Mouse (Mus musculus) regulatory T cell (primary cell): ENCODE results near the gene Trp53tg5.

Experiments used
- in situ Hi-C: fragments of 300-600 bp; cut with MboI, MseI; formaldehyde crosslinking; loops from one replicate; pipeline ENCODE4 v1.15.1; 2025; ENCODE audit warnings: high pct_unique_total_duplicates

Gene Trp53tg5

GRCm38 (mm10) chr2:164473624-164474023, at the start of gene Trp53tg5:
Gene Trp53tg5 (minus strand): TSS chr2:164473724.
- in situ Hi-C loops = no loop called here

DNA sequence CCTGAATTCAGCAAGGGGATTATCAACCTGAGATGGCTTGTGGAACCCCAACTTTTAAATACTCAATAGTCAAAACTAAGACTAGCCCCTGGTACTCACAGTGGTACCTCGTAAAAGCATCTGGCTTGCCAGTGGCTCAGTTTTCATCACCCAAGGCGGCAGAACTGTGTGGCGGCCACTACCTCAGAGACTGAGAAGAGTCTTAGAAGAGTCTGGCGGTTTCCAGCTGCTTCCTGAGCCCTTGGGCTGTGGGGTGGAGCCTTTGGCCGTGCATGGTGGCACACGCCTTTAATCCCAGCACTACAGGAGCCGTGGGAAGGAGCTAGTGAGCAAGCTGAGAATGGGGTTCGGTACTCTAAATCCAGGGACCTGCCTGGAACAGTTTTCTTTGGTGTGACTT, 48.8 kb upstream of the Trp53tg5 start:
- in situ Hi-C loops = no loop called here

GRCm38 (mm10) chr2:164521841-164522240, 48.3 kb upstream of the Trp53tg5 start:
- in situ Hi-C loops = no loop called here

- in situ Hi-C loops = no loop called here
Observed at GRCm38 (mm10) chr2:164520782-164521181, 47.3 kb upstream of the Trp53tg5 start.

DNA sequence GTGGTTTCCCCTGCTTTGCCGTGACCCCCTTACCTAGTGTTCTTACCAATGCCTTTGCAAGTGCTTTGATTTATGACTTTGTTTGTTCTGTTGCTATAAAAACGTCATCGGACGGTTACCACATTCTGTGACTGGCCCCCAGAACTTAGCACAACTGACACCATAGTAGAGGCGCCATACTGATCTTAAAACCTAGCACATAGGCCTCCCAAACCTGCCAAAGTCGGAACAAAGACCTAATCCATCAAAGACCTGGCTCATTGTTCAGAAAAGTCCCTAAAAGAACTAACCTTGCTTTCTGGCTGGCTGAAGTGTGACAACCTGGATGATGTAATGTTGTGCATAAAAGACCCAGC, 45.6 kb upstream of the Trp53tg5 start:
- in situ Hi-C loops = no loop called here

- in situ Hi-C loops = no loop called here
Observed at GRCm38 (mm10) chr2:164518266-164519170, 45.0 kb upstream of the Trp53tg5 start.

- in situ Hi-C loops = no loop called here
Observed at GRCm38 (mm10) chr2:164517485-164518221, 44.1 kb upstream of the Trp53tg5 start.

DNA sequence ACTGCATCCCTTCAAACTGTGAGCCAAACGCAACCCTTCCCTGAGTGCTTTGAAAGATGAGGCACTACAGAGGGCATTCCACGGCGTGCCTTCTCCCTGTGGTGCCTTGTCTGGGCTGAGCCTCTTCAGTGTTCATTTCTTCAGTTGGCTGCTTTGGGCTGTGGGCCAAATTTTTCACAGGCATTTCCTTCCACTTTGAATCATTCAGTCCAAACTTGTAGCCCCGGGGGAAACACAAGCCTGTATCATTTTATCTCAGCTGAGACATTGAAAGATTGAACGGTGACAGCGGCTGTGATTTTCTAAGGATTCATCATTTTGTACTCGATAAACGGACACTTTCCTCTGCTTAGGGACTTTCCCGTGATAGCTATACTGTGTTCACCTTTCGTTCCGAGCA, 43.1 kb upstream of the Trp53tg5 start:
- in situ Hi-C loops = no loop called here

DNA sequence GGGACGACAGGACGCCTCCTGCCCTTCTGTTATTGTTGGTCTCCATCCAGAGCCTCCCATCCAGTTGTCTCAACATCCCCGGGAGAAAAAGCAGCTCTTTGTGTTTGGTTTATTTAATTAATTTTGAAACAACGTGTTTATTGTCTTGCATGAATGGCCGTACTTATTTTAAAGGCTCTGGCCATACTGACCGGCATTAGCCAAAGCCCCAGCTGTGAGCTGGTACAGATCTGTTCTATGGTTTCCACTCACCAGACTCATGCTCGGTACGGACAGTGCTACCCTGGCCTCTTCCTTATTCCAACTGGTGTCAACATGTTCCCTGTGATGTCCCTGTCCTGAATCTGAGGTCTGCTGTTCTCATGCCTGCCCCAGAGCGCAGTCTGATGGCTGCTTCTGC, 42.4 kb upstream of the Trp53tg5 start:
- in situ Hi-C loops = no loop called here

- in situ Hi-C loops = no loop called here
Observed at GRCm38 (mm10) chr2:164514916-164515315, 41.4 kb upstream of the Trp53tg5 start.

DNA sequence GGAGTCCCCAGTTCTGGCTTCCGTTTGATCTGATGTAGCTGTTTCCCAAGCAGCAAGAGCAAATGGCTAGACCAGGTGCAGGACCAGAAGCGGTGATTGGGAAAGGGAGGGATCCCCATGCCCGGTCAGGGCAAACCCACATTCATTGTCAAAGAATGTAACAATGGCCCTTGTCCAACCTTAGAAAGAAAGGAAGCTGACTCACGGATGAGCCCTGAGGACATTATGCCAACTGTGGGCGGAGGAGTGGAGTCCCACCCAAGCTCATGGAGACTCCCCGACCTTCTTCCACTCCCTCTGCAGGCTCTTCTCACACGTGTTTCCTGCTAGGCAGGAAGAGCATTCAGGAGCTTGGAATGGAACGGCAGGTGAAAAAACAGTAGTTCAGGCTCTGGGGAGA, 39.9 kb upstream of the Trp53tg5 start:
- in situ Hi-C loops = no loop called here

DNA sequence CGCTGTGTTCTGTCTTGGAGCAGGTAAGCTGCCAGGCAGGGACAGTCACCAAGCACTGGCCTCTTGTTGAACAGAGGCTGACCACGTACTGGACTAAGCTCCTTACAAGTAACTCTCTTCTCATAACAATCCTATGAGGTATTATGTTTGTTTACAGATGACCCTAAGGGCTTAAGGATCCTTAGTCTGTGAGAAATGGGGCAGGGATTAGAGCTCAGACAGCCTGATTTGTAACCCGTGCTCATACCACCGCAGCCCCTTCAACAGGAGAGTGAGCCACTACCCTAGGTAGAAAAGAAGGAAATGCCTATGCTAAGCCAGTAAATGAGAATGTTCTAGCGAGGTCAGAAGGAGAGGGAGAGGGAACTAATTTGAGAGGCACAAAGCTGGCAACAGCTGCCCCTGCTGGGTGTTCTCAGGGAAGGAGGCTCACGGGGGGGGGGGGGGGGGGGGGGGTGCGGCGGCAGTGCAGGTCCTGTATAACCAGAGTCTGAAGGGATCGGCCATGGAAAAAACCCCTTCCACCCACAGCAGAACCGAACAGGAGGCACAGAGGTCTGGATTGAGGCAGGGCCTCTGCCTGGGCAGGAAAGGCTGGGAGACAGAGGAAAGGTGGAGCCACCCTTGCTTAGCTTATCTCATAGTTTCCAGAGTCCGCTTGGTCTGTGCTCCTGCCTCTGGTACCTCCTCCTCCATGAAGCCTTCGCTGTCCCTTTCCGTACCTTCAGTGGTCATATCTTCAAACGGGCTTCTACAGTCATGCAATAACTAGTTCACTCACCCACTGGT, 38.8 kb upstream of the Trp53tg5 start:
- in situ Hi-C loops = no loop called here

- in situ Hi-C loops = no loop called here
Observed at GRCm38 (mm10) chr2:164510621-164511190, 37.2 kb upstream of the Trp53tg5 start.

DNA sequence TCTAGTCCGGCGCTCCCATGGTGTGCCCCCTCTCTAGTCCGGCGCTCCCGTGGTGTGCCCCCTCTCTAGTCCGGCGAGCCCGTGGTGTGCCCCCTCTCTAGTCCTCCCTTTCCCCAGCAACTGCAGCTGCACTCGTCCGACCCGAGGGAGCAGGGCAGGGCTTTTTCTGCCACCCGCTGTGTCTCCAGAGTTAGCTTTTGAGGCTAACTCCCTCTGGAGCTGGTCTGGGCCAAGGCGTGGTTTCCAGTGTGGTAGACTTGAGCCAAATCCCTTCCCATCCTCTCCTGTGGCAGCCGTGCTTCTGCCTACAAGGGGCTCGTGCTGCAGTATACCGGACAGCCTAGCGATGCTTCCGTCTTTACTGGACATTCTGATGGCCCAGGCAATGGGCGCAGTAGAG, 34.3 kb upstream of the Trp53tg5 start:
- in situ Hi-C loops = no loop called here

DNA sequence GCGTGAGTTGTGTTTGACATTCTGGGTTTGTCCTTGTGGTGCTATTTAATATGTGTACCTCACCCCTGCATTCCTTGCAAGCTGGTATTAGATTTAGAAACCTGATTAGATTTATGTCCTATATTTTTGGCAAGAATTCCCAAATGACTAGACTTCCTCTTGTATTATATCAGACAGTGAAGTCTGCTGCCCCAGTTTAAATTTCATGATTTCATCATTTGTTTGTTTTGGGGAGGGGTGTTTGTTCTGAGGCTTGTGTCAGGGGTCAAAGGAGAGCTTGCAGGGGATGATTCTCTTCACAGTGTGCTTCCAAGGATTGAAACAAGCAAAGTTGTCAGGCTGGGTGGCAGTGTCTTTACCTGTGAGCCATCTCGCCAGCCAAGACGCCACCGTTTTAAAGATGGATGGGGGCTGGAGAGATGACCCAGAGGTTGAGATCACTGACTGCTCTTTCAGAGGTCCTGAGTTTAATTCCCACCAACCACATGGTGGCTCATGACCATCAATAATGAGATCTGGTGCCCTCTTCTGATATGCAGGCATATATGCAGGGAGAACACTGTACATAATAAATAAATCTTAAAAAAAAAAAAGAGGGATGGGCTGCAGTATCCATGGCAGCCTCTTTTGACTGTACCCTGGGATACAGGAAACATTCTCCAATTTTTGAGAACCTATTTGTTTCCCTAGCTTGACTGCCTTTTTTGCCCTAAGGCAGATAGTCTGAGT, 32.3 kb upstream of the Trp53tg5 start:
- in situ Hi-C loops = no loop called here

DNA sequence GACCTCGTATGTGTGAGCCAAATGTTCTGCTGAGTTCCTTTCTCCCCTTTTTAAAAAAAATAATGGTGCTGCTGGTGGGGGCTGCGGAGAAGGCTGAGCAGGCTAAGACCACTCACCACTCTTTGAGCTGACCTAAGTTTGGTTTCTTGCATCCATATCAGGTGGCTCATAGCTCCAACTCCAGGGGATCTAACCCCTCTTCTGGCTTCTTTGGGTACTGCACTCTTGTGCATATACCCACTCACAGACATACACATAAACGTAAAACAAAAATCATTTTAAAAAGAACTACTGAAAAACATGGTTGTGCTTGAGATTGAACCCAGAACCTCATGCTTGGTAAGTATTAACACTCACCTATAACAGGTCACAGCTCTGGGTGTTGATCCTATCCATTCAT, 31.4 kb upstream of the Trp53tg5 start:
- in situ Hi-C loops = no loop called here

DNA sequence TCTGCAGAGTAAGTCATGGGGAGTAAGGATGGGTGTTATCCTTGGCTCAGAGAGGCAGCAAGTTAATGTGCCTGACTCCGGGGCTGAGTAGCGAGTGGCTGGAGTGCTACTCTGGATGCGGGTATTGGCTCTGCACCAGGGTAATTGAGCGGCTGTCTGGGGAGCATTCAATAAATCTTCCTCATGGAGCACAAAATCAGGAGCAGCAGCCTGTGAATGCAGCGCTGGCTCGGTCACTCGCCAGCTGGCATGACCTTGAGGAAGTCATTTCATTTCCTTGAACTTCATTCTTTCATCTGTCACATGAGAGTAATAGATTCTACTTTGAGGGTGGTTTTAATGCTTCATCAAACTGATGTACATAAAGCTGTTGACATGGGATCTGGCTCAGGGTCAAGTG, 27.0 kb upstream of the Trp53tg5 start:
- in situ Hi-C loops = no loop called here

GRCm38 (mm10) chr2:164499317-164499716, 25.8 kb upstream of the Trp53tg5 start:
- in situ Hi-C loops = no loop called here

DNA sequence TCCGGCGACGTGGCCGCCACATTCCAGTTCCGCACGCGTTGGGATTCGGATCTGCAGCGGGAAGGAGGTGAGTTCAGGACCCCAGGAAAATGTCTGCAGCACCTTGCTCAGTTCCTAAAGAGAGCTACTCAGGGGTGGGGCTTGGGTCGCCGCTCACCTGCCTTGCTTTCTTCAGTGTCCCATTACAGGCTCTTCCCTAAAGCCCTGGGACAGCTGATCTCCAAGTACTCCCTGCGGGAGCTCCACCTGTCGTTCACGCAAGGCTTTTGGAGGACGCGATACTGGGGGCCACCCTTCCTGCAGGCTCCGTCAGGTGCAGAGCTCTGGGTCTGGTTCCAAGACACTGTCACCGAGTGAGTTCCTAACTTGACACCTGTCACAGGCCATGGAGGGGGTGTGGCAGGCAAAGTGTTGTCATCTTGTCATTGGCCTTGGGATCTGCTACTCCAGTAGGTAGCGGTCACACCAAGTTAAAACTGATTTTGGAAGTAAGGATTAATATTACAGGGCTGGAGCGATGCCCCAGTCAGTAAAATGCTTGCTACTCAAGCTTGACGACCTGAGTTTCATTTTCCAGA, 24.3 kb upstream of the Trp53tg5 start:
- in situ Hi-C loops = no loop called here

- in situ Hi-C loops = no loop called here
Observed at GRCm38 (mm10) chr2:164496847-164497690, 23.5 kb upstream of the Trp53tg5 start, which contains the start of gene Pigt. Gene Pigt (plus strand): TSS chr2:164497520.
